Mouse (Mus musculus): ENCODE data around the gene Phf12. TPM values are rescaled to one million over a fixed set of nuclear protein-coding genes. Genes with fewer than 3 reads are reported as not detected.

Phf12 gene
- polyA plus RNA-seq, 1 experiment from 2014 or later: 18.4 TPM

- H3K4me2 ChIP-seq (replicated peaks): no peak overlapping the region
- peaks cover 40% of the 10 kb centered on the region for H3K27me3 ChIP-seq
- H3K9ac ChIP-seq: no peak overlapping the region
- no peak for ATAC-seq (ENCODE audit: insufficient number of reproducible peaks, low FRiP score, low TSS enrichment, low read depth)
- no peaks in the 10 kb centered on the region for H3K9me3 ChIP-seq (replicated peaks)
- no peak overlapping the region for H3K4me3 ChIP-seq (replicated peaks)
- H3K4me1 ChIP-seq: no peaks in the 10 kb centered on the region
- H3K36me3 ChIP-seq: no peaks in the 10 kb centered on the region
- H3K27ac ChIP-seq (replicated peaks): no peak overlapping the region
- WGBS: 82% methylated on average over 7 of the region's 7 CpGs
Observed at GRCm38 (mm10) chr11:77973520-77973919, 9.0 kb upstream of the Phf12 start.

DNA sequence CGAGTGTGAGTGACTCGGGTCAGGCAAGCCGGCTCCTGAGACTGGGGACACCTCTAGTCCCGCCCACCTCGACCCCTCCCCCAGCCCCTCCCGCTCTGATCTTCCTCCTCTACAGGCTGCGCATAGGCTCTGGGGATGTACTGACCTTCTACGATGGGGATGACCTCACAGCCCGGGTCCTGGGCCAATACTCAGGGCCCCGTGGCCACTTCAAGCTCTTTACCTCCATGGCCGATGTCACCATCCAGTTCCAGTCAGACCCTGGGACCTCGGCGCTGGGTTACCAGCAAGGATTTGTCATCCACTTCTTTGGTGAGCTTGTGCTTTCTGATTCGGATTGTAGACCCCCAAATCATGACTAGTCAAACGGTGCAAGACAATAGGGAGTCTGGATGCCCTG is 8.2 kb upstream of the Phf12 start:
- no peak overlapping the region for H3K9ac ChIP-seq
- no peak for ATAC-seq (ENCODE audit: insufficient number of reproducible peaks, low FRiP score, low TSS enrichment, low read depth)
- no peak overlapping the region for H3K4me2 ChIP-seq (replicated peaks)
- no peaks in the 10 kb centered on the region for H3K4me1 ChIP-seq
- 50% methylated on average over 15 of the region's 15 CpGs for WGBS
- H3K36me3 ChIP-seq: no peaks in the 10 kb centered on the region
- no peaks in the 10 kb centered on the region for H3K9me3 ChIP-seq (replicated peaks)
- H3K27me3 ChIP-seq: peaks cover 40% of the 10 kb centered on the region
- no peak overlapping the region for H3K27ac ChIP-seq (replicated peaks)
- H3K4me3 ChIP-seq (replicated peaks): no peak overlapping the region

DNA sequence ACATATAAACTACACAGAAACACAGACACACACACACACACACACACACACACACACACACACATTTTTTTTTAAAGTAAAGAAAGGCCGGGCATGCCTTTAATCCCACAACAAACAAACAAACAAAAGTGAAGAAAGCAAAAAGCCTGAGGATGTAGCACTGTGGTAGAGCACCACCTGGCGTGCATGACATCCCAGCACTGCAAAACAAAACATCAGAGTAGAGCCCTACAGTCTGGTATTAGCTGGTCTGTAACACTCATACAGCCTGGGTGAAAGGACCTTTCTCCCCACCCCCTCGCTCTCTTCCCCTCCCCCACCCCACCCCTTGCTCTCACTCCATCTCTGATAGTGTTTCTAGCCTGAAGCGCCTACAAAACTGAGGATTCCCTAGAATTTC is 6.7 kb upstream of the Phf12 start:
- no peak overlapping the region for H3K4me3 ChIP-seq (replicated peaks)
- no peak overlapping the region for H3K9ac ChIP-seq
- H3K4me1 ChIP-seq: no peaks in the 10 kb centered on the region; the same call in 1 of the 2 replicates
- no peak overlapping the region for H3K27ac ChIP-seq (replicated peaks)
- H3K27me3 ChIP-seq: peaks cover 40% of the 10 kb centered on the region
- no peak for ATAC-seq (ENCODE audit: insufficient number of reproducible peaks, low FRiP score, low TSS enrichment, low read depth)
- no peaks in the 10 kb centered on the region for H3K36me3 ChIP-seq
- WGBS: 26% methylated on average over 4 of the region's 4 CpGs
- no peaks in the 10 kb centered on the region for H3K9me3 ChIP-seq (replicated peaks)
- no peak overlapping the region for H3K4me2 ChIP-seq (replicated peaks)

- peaks cover 40% of the 10 kb centered on the region for H3K27me3 ChIP-seq
- no peak for ATAC-seq (ENCODE audit: insufficient number of reproducible peaks, low FRiP score, low TSS enrichment, low read depth)
Observed at GRCm38 (mm10) chr11:77978161-77978560, 4.4 kb upstream of the Phf12 start.

DNA sequence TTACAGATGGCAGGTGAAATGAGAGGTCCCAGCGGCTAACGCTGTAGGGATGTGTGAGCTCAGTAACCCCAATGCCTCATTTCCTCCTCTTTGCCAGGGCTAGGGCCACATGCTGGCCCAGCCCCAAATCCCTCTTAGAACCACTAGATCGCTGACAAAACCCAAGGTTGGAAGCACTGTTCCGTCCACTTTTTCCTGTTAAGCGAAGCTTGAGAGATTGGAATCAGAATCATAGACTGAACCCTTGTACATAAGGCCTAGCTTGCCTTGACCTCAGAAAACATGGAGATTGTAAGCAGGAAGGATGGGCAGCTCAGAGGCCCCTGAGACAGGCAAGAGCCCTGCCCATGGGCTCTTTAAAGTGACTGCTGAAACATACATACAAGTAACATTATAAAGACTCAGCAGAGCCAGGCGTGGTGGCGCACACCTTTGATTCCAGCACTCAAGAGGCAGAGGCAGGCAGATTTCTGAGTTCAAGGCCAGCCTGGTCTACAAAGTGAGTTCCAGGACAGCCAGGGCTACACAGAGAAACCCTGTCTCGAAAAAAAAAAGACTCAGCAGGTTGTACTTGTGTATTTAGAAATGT is 3.2 kb upstream of the Phf12 start:
- Histone ChIP-seq H3K4me3 (replicated peaks) (no peak overlapping the region), H3K4me1 (peaks cover 5% of the 10 kb centered on the region), H3K27ac (replicated peaks) (no peak overlapping the region), H3K9ac (no peak overlapping the region), H3K36me3 (no peaks in the 10 kb centered on the region), H3K4me2 (replicated peaks) (no peak overlapping the region), H3K9me3 (replicated peaks) (no peaks in the 10 kb centered on the region), H3K27me3 (peaks cover 31% of the 10 kb centered on the region)
- WGBS: 82% methylated on average over 8 of the region's 8 CpGs
- no peak for ATAC-seq (ENCODE audit: insufficient number of reproducible peaks, low FRiP score, low TSS enrichment, low read depth)

More at GRCm38 (mm10) chr11:77978161-77978560, 4.4 kb upstream of the Phf12 start:
- 80% methylated on average over 6 of the region's 6 CpGs for WGBS
- no peak overlapping the region for H3K4me2 ChIP-seq (replicated peaks)
- no peak overlapping the region for H3K9ac ChIP-seq
- no peaks in the 10 kb centered on the region for H3K9me3 ChIP-seq (replicated peaks)
- no peak overlapping the region for H3K27ac ChIP-seq (replicated peaks)
- no peaks in the 10 kb centered on the region for H3K36me3 ChIP-seq
- peaks cover 5% of the 10 kb centered on the region for H3K4me1 ChIP-seq
- no peak overlapping the region for H3K4me3 ChIP-seq (replicated peaks)

- 33% methylated on average over 11 of the region's 11 CpGs for WGBS
- ATAC-seq (ENCODE audit: insufficient number of reproducible peaks, low FRiP score, low TSS enrichment, low read depth): no peak
- Histone ChIP-seq H3K9ac (no peak overlapping the region), H3K36me3 (no peaks in the 10 kb centered on the region), H3K9me3 (replicated peaks) (no peaks in the 10 kb centered on the region), H3K4me3 (replicated peaks) (peak overlapping the region; percentile 99; the same call in 1 of the 2 replicates), H3K27ac (replicated peaks) (no peak overlapping the region), H3K4me1 (peaks cover 12% of the 10 kb centered on the region), H3K4me2 (replicated peaks) (no peak overlapping the region), H3K27me3 (peaks cover 20% of the 10 kb centered on the region)
Observed at GRCm38 (mm10) chr11:77980281-77981204, 2.0 kb upstream of the Phf12 start.

GRCm38 (mm10) chr11:77981609-77982440 is 729 bp upstream of the Phf12 start:
- ATAC-seq (ENCODE audit: insufficient number of reproducible peaks, low FRiP score, low TSS enrichment, low read depth): peak; percentile 90
- peak overlapping the region; percentile 99 for H3K4me3 ChIP-seq (replicated peaks)
- peaks cover 6% of the 10 kb centered on the region for H3K36me3 ChIP-seq
- H3K27me3 ChIP-seq: peaks cover 13% of the 10 kb centered on the region
- peak overlapping the region; percentile 95 for H3K27ac ChIP-seq (replicated peaks)
- 1% methylated on average over 29 of the region's 29 CpGs for WGBS
- H3K4me1 ChIP-seq: peaks cover 14% of the 10 kb centered on the region
- peak overlapping the region; percentile 52 for H3K4me2 ChIP-seq (replicated peaks)
- no peaks in the 10 kb centered on the region for H3K9me3 ChIP-seq (replicated peaks)
- H3K9ac ChIP-seq: peak overlapping the region; percentile 31; the same call in 1 of the 2 replicates

DNA sequence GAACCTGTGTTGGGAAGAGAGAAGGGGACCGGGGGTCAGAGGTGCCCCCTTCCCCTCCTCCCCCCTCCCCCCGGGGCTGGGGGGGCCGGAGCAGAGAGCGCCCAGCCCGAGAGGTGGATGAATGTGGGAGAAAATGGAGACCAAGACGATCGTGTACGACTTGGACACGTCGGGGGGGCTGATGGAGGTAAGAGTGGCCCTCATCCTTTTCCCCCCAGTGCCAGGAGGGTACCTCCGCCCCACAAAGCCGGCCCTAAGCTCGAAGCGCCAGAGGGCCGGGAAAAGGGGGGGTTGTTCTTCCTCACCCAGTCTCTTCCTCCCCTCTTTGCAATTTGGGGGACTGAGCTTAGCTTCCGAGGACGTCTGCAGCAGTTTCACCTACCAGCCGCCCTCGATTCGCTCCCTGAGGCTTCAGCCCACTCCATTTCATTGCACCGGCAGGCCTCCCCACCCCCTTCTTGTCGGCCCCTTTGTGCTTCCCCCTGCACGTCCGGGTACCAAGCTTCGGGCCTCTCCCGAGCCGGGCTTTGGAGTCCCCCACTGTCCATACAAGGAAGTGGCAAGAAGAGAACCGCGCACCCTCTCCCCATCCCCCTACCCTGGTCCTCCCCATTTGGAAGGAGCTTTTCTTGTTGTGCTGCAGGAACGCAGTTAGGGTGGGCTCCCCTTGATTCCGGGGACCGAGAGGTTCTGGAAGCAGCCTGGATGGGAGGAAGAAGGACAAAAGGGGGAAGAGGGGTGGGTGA is 810 bp downstream of the Phf12 start:
- Histone ChIP-seq H3K4me1 (peaks cover 14% of the 10 kb centered on the region), H3K9me3 (replicated peaks) (no peaks in the 10 kb centered on the region), H3K27ac (replicated peaks) (peak overlapping the region; percentile 95), H3K9ac (peak overlapping the region; percentile 100), H3K4me3 (replicated peaks) (peak overlapping the region; percentile 99), H3K36me3 (peaks cover 10% of the 10 kb centered on the region), H3K4me2 (replicated peaks) (peak overlapping the region; percentile 87), H3K27me3 (no peaks in the 10 kb centered on the region; the same call in 1 of the 2 replicates)
- WGBS: 2% methylated on average over 27 of the region's 32 CpGs
- ATAC-seq (ENCODE audit: insufficient number of reproducible peaks, low FRiP score, low TSS enrichment, low read depth): no peak

GRCm38 (mm10) chr11:77983937-77984835 is 1.6 kb downstream of the Phf12 start:
- Histone ChIP-seq H3K4me3 (replicated peaks) (peak overlapping the region; percentile 99), H3K36me3 (peaks cover 18% of the 10 kb centered on the region), H3K9me3 (replicated peaks) (no peaks in the 10 kb centered on the region), H3K27me3 (no peaks in the 10 kb centered on the region), H3K27ac (replicated peaks) (peak overlapping the region; percentile 95), H3K4me1 (peaks cover 14% of the 10 kb centered on the region), H3K4me2 (replicated peaks) (peak overlapping the region; percentile 87), H3K9ac (peak overlapping the region; percentile 100)
- under 1% methylated on average over 58 of the region's 63 CpGs for WGBS
- no peak for ATAC-seq (ENCODE audit: insufficient number of reproducible peaks, low FRiP score, low TSS enrichment, low read depth)

DNA sequence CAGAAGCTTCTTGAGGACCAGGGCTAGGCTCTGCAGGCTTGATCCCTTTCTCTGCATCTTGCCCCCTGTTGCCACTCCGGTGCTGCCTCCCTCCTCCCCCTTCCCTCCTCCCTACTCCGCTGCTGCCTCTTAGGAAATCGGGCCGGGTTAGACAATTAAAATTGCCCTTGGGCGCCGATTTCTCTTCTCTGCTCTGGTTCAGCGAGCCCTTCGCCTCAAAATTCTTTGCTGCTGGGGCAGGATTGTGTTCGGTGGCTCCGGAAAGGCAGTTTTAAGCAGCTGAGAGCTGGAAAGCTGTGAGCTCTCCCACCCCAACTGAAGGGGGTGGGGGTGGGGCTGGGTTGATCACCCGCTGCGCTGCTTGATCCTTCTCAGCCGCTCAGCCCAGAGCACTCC is 2.3 kb downstream of the Phf12 start:
- under 1% methylated on average over 13 of the region's 13 CpGs for WGBS
- H3K9me3 ChIP-seq (replicated peaks): no peaks in the 10 kb centered on the region

More for the DNA sequence above, 2.3 kb downstream of the Phf12 start:
- Histone ChIP-seq H3K4me2 (replicated peaks) (peak overlapping the region; percentile 87), H3K36me3 (peaks cover 22% of the 10 kb centered on the region), H3K27me3 (no peaks in the 10 kb centered on the region), H3K4me1 (peaks cover 14% of the 10 kb centered on the region), H3K9ac (peak overlapping the region; percentile 100), H3K27ac (replicated peaks) (peak overlapping the region; percentile 95), H3K4me3 (replicated peaks) (peak overlapping the region; percentile 99)
- no peak for ATAC-seq (ENCODE audit: insufficient number of reproducible peaks, low FRiP score, low TSS enrichment, low read depth)

Measured in embryonic facial prominence, embryonic 15.5 days (tissue).